25 mouse cellular contexts compared by ENCODE assay signal in the genomic region with DNA sequence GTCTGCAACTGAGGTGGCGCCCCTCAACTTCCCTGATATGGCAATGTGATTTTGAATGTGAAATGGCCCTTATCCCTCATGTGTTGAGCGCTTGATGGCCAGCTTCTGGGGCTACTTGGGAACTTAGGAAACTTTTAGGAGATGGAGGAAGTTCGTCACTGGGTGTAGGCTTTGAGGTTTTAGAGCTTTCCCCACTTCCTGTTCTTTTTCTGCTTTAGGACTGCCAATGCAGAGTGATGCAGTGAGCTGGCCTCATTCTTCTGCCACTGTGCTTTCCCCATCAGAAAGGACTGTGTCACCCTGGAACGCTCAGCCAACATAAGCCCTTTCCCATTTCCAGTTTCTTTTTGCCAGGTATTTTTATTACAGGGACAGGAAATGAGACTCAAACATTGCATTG.
DNase-seq lines count a peak whose midpoint lies in the region; ATAC-seq and TF ChIP-seq lines count a peak whose summit lies in the region.
"Had no signal": no experiment of that assay in that cellular context is flagged by ENCODE, and none has a peak within 500 bp of the region (broad histone marks: within the 10 kb centered on the region; RNA-seq: fewer than 3 reads in every experiment).

No protein-coding gene starts in this region.

- peak; percentile 83 for ATAC-seq in megakaryocyte progenitor cell, adult 5-6 weeks (replicated peaks; ENCODE audit: poor library complexity)
- ATAC-seq: forebrain, embryonic 13.5 days; hindbrain, postnatal 0 days; intestine, embryonic 16.5 days; midbrain, embryonic 16.5 days had no signal

- DNase-seq in layer of hippocampus, adult 9-11 months, result peak; percentile 47
- DNase-seq in layer of hippocampus, postnatal 14 days (ENCODE audit: low spot score in 2 of 2), result no peak
- no peak for DNase-seq in gastrocnemius, postnatal 25 days
- DNase-seq in urinary bladder, adult 18-20 months (ENCODE audit: low spot score in 2 of 2), result no peak
- DNase-seq: adrenal gland, postnatal 14 days; cerebellum, adult 11-12 months; cerebellum, postnatal 25 days; embryo, embryonic 11 days; gastrocnemius, adult 2 months; kidney, postnatal 36 days had no signal

- H3K27ac ChIP-seq in bone marrow macrophage, adult 2 months (ENCODE audit: insufficient read depth, low read depth, low read length), result peak overlapping the region; percentile 51
- H3K27ac ChIP-seq in brown adipose tissue, adult 24 weeks (replicated peaks; ENCODE audit: low read depth, low read length), result peak overlapping the region; percentile 23; the same call in 1 of the 2 replicates
- H3K27ac ChIP-seq: embryonic facial prominence, embryonic 13.5 days; forebrain, embryonic 13.5 days; gastrocnemius, adult 2 months; heart, embryonic 15.5 days; hindbrain, postnatal 0 days; kidney, embryonic 15.5 days; liver, embryonic 15.5 days; midbrain, embryonic 10.5 days; neural tube, embryonic 15.5 days; stomach, postnatal 0 days had no signal

- TF ChIP-seq CTCF in bone marrow macrophage, adult 2 months (IDR thresholded peaks at IDR 0.05; ENCODE audit: low read depth, low read length), result no peak

- H3K4me3 ChIP-seq in bone marrow macrophage, adult 2 months (ENCODE audit: insufficient read depth, low read length), result no peak overlapping the region
- no peak overlapping the region for H3K4me3 ChIP-seq in brown adipose tissue, adult 24 weeks (ENCODE audit: insufficient read depth, low read depth, low read length)
- H3K4me3 ChIP-seq: embryonic facial prominence, embryonic 13.5 days; erythroblast, embryonic 14.5 days; forebrain, embryonic 13.5 days; gastrocnemius, adult 2 months; heart, embryonic 15.5 days; kidney, embryonic 15.5 days; liver, embryonic 15.5 days; midbrain, embryonic 10.5 days; neural tube, embryonic 15.5 days had no signal

- no peak for TF ChIP-seq POLR2A in bone marrow macrophage, adult 2 months (IDR thresholded peaks at IDR 0.05; ENCODE audit: borderline replicate concordance, low read depth, low read length)

- H3K4me1 ChIP-seq in bone marrow macrophage, adult 2 months (ENCODE audit: control insufficient read depth, insufficient read depth, low read length), result peaks cover 27% of the 10 kb centered on the region
- no peaks in the 10 kb centered on the region for H3K4me1 ChIP-seq in brown adipose tissue, adult 24 weeks (ENCODE audit: control insufficient read depth, insufficient read depth, insufficient read length, low read length)
- H3K4me1 ChIP-seq: embryonic facial prominence, embryonic 13.5 days; midbrain, embryonic 10.5 days had no signal
